Mouse (Mus musculus) adrenal gland (tissue): ENCODE data around the gene Olfr212.
"Not testable (repeated sequence)": the region's sequence is repeated elsewhere in the genome, so short reads cannot be mapped to it uniquely, and the experiment has no call there.

ENCODE experiments used
- intact Hi-C: fragments of 180-260 bp; cut with DNase I; formaldehyde crosslinking; loops from one replicate; pipeline ENCODE4 v1.15.1; 2025
- long read RNA-seq, 2 experiments: library from polyadenylated mRNA; unstranded; transcript quantifications; one replicate each; pipeline ENCODE4 v2.0.0; 2020; ENCODE audit warnings: borderline replicate concordance in 1 of 2; ENCODE audit not compliant: insufficient replicate concordance in 1 of 2

The Olfr212 gene
- long read RNA-seq, experiment 1: 0 reads
- long read RNA-seq, experiment 2: 0 reads

DNA sequence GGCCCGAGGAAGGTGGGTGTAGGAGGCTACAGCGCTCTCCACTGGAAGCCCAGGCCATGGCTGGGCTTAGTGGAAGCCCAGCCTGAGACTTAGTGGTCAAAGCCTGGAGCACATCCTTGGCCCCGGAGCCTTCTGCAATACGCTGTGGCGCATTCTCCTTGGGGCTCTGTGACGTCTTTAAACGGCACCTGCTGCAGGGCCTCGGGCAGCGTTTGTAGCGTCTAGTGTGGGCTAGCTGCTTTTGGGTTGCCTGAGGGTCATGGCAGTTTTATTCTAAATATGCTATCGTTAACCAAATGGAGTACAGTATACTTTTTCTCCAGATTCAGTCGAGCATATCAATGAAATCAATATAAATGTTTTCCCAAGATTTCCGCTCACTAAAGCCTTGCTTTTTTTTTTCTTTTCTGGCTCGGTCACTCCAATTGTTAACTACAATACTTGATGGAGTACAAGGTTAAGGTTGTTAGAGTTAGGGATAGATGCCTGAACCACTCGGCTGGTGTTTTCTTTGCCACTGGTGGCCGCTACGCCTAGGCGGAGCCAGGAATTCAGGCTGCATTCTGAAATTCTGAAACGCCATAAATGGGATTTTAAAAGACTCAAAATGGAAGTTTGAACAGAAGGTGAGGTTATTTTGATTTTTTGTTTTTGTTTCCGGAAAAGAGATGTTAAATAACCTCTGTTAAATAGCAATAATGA, at the start of gene Olfr212:
Gene Olfr212 (plus strand): TSS at position 215 of the 702 bp plus-strand sequence.
- intact Hi-C loops: not testable (repeated sequence)

DNA sequence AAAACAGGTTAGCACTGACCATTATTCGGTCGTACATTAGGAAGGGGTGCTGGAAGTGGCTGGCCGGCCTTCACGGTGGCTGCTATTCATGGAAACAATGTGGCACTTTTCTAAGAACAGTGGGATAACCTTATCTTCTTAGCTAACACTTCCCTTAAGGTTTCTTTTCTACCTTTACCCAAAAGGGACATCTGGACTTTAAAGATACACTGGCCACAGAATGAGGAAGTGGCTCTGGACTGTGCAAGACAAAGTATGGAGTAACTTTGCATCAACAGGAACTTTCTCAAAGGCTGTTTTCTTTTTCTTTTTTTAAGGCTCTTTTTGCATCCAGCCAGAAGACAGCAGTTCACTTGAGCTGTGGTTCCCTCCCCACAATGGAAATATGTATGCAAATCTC, 47.6 kb upstream of the Olfr212 start:
- intact Hi-C loops: no loop called here

DNA sequence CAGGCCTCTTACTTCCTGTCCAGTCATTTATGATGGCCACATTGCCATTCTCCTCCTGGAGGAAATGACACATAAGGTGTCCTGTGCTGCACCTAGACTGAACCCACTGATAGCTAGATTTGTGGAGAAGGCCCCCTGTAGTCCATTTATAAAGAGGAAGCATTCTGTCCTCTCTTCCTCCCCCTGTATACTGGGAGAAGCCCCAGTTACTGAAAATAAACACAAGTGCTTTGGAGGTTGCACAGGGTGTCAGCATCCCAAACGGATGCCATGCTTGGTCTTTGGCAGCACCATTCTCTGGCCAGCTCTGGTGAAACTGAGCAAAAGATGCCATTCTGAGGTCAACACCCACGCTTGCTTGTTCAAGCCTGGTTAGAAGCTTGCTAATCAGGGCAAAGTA, 47.1 kb upstream of the Olfr212 start:
- intact Hi-C loops: no loop called here

DNA sequence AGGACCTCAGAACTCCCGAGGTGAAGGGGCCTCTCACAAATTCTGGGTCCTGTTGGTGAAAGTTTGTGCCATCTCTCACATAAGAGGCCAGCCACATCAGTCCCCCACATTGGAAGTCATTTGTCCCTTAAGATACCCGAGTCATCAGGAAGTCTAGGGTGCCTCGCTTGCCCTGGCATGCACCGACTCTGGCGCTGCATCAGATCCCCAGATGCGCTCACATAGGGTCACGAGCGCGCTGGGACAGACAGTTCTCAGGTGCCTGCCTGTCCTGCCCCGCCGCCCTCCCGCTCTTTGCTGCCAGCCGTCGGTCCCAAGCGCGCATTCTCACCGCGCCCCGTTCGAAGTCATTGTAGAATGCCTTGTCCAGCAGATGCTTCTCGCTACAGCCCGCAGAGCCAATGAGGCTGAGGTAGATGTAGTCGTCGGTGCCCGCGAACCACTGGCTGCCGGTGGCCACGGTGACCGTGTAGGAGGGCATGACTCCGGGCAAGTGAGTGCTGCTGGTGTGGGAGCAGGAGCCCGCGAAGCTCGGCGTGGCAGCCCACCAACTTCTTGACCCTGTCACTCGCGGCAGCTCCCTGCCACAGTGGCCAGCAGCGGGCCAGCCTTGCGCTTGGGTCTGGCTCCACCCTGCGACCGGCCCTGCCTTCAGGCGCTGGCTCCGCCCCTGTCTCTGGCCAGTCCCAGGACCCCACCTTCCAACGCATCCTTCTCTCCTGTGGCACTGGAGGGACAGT, 45.6 kb upstream of the Olfr212 start, which contains the start of gene Alox5:
Gene Alox5 (minus strand): TSS at position 635 of the 740 bp plus-strand sequence.
- intact Hi-C loops: no loop called here

DNA sequence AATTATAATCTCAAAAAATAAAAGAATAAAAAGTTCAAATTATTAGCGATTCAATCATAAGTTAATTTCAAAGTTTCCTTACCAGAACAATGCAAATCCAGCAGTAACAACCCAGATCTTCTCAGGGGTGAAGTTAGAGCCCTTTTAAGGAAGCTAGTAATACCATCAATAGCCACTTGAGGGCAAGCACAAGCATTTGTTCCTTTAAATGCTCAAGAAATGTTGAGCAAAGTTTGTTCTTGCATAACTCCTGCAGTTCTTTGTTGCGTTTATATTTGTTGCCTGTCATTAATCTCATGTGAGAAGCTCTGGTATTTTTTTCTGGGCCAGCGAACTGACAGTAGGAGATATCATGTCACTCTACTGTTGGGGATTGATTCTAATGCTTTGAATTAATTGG, 38.2 kb upstream of the Olfr212 start:
- intact Hi-C loops: no loop called here

DNA sequence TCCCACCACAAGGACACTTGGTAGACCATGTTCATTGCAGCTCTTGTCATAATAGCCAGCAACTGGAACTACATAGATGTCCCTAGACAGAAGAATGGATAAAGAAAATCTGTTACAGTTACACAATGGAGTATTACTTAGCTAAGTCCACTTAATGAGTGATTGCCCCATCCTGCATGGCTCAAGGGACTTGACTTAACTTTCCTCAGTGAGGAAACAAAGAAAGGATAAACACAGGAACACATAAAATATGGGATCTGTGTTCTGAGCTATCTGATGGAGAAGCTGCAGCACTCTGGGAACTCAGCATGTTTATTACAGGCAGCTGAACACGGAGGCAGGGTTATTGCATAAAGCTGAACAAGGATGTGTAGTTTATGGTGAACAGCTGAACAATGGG, 21.2 kb upstream of the Olfr212 start:
- intact Hi-C loops: no loop called here

GRCm38 (mm10) chr6:116486833-116487232, 19.5 kb upstream of the Olfr212 start:
- intact Hi-C loops: no loop called here

- intact Hi-C loops: no loop called here
Observed at GRCm38 (mm10) chr6:116488791-116489190, 17.5 kb upstream of the Olfr212 start, which contains the start of gene Olfr211. Olfr211 (plus strand) TSS chr6:116489091.

- intact Hi-C loops: no loop called here
Observed at GRCm38 (mm10) chr6:116493742-116494141, 12.6 kb upstream of the Olfr212 start.

DNA sequence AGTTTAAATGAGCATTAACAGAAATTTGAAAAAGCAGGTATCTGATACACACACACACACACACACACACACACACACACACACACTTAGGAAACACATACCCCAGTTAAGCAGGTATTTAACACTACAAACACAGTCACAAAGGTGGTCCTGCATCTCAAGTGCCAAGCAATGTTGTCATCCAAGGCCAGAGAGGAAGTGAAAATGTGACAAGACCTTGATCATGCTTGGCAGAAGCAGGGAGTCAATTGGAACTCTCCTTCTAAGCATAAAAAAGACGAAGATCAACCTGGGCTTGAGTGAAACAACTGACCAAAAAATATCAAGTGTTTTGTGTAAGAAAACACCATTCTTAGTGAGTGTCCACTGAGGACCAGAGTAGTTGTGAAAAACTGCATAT, 10.4 kb upstream of the Olfr212 start:
- intact Hi-C loops: no loop called here

DNA sequence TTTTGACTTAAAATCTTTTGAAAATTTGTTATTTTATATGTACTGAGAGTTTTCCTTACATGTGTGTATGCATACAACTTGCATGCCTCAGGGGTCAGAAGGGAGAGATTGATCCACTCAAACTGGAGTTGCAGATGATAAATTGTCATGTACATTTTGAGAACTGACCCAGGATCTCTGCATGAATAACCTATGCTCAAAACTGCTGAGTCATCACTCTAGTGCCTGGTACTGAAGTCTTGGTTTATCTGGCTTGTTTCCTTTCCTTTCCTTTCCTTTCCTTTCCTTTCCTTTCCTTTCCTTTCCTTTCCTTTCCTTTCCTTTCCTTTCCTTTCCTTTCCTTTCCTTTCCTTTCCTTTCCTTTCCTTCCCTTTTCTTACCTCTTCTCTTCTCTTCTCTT, 8.5 kb downstream of the Olfr212 start:
- intact Hi-C loops: no loop called here

GRCm38 (mm10) chr6:116538156-116538555, 31.8 kb downstream of the Olfr212 start, which contains the start of gene Olfr213:
Olfr213 (plus strand) TSS chr6:116538456.
- intact Hi-C loops: no loop called here

DNA sequence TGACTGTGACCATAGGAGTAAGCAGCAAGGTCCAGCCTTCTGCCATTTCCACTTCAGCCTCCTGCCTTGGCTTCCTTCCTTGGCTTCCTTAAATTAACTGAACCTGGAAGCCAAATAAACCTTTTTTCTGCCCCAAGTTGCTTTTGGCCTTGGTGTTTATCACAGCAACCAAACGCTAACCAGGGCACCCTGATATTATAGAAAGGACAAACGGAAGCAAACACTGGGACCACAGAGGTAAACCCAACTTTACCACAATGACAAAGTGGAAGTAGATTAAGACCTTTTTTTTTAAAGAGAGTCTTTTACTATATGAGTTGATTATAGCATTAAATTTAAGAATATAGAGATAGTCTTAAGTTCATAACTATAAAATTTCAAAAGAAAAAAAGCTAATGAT, 36.2 kb downstream of the Olfr212 start:
- intact Hi-C loops: no loop called here

- intact Hi-C loops: not testable (repeated sequence)
Observed at GRCm38 (mm10) chr6:116550841-116551240, 44.5 kb downstream of the Olfr212 start, which contains the start of gene Gm5580. Gm5580 (plus strand) TSS chr6:116551141.

DNA sequence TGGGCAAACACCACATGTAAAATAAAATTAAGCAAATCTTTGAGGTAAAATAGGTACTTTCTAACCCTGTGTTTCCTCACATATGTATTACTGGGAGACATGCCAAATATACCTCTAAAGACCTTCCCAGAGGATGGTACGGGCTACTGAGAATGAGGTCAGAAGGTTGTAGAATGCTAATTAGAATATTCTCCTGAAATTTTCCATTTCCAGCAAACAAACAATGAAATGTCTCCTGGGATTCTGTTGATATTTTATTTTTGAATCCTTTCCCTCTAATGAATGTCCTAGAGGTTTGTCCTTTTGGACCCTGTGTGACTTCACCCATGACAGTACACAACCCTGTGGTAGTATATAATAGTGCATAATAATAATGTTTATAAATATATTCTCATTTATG, 47.6 kb downstream of the Olfr212 start, which contains the start of gene Olfr214:
Gene Olfr214 (plus strand): TSS at position 301 of the 400 bp plus-strand sequence.
- intact Hi-C loops: no loop called here

GRCm38 (mm10) chr6:116554952-116555351, 48.6 kb downstream of the Olfr212 start:
- intact Hi-C loops: no loop called here
